11 mouse cellular contexts compared by ENCODE assay signal in genomic region chr13:15298457-15298856, GRCm38 (mm10).
DNase-seq lines count a peak whose midpoint lies in the region; ATAC-seq and TF ChIP-seq lines count a peak whose summit lies in the region.
"Had no signal": no experiment of that assay in that cellular context is flagged by ENCODE, and none has a peak within 500 bp of the region (broad histone marks: within the 10 kb centered on the region; RNA-seq: fewer than 3 reads in every experiment).

No protein-coding gene starts in this region.

- H3K4me3 ChIP-seq in heart, embryonic 10.5 days, result no peak overlapping the region
- no peak overlapping the region for H3K4me3 ChIP-seq in midbrain, postnatal 0 days (ENCODE audit: low read depth, low read length)
- no peak overlapping the region for H3K4me3 ChIP-seq in midbrain, embryonic 16.5 days (ENCODE audit: low read depth, low read length)
- no peak overlapping the region for H3K4me3 ChIP-seq in neural tube, embryonic 15.5 days (replicated peaks)
- H3K4me3 ChIP-seq: liver, embryonic 15.5 days had no signal

- intact Hi-C loops in heart, postnatal 14 days (cut with DNase I), result no loop called here

- H3K27me3 ChIP-seq in heart, embryonic 10.5 days (ENCODE audit: insufficient read depth, poor library complexity, severe bottlenecking), result no peaks in the 10 kb centered on the region
- H3K27me3 ChIP-seq in midbrain, postnatal 0 days (ENCODE audit: insufficient read depth, low read length), result no peaks in the 10 kb centered on the region
- H3K27me3 ChIP-seq in midbrain, embryonic 16.5 days (ENCODE audit: control insufficient read depth, insufficient read depth, low read depth, low read length), result no peaks in the 10 kb centered on the region
- no peaks in the 10 kb centered on the region for H3K27me3 ChIP-seq in neural tube, embryonic 15.5 days (replicated peaks)
- H3K27me3 ChIP-seq: liver, embryonic 15.5 days had no signal

- DNase-seq in heart, adult 8-10 months (ENCODE audit: low spot score), result peak; percentile 68
- no peak for DNase-seq in heart, embryonic 10.5 days (ENCODE audit: low spot score)
- DNase-seq in midbrain, postnatal 0 days (ENCODE audit: low spot score), result peak; percentile 36
- DNase-seq in heart, postnatal 14 days, result peak; percentile 16 to 35
- DNase-seq in ovary, adult 18-20 months (ENCODE audit: low spot score), result no peak
- DNase-seq: adrenal gland, adult 2 months; cerebellum, adult 18-20 months; forebrain, postnatal 0 days had no signal

- 81% methylated on average over 2 of the region's 2 CpGs for WGBS in heart, embryonic 10.5 days
- WGBS in midbrain, postnatal 0 days, result 95% methylated on average over 2 of the region's 2 CpGs
- 91% methylated on average over 2 of the region's 2 CpGs for WGBS in midbrain, embryonic 16.5 days
- WGBS in neural tube, embryonic 15.5 days, result 81% methylated on average over 2 of the region's 2 CpGs

- H3K4me1 ChIP-seq in heart, embryonic 10.5 days, result no peaks in the 10 kb centered on the region
- H3K4me1 ChIP-seq in midbrain, postnatal 0 days (ENCODE audit: insufficient read depth, low read length), result no peaks in the 10 kb centered on the region
- no peaks in the 10 kb centered on the region for H3K4me1 ChIP-seq in midbrain, embryonic 16.5 days (ENCODE audit: control insufficient read depth, insufficient read depth, low read length)
- no peaks in the 10 kb centered on the region for H3K4me1 ChIP-seq in neural tube, embryonic 15.5 days
- H3K4me1 ChIP-seq: liver, embryonic 15.5 days had no signal

- no peak for TF ChIP-seq CTCF in midbrain, postnatal 0 days (IDR thresholded peaks at IDR 0.05)

- no peaks in the 10 kb centered on the region for H3K9me3 ChIP-seq in heart, embryonic 10.5 days
- no peaks in the 10 kb centered on the region for H3K9me3 ChIP-seq in midbrain, postnatal 0 days (ENCODE audit: low read length)
- H3K9me3 ChIP-seq in midbrain, embryonic 16.5 days (replicated peaks; ENCODE audit: control insufficient read depth, low read length, poor library complexity, severe bottlenecking), result no peaks in the 10 kb centered on the region
- no peaks in the 10 kb centered on the region for H3K9me3 ChIP-seq in neural tube, embryonic 15.5 days (replicated peaks)
- H3K9me3 ChIP-seq: liver, embryonic 15.5 days had no signal

- H3K4me2 ChIP-seq in midbrain, postnatal 0 days (ENCODE audit: low read depth, low read length, poor library complexity, severe bottlenecking), result no peak overlapping the region
- H3K4me2 ChIP-seq in midbrain, embryonic 16.5 days (ENCODE audit: low read length), result no peak overlapping the region
- H3K4me2 ChIP-seq in neural tube, embryonic 15.5 days, result no peak overlapping the region
- H3K4me2 ChIP-seq: liver, embryonic 15.5 days had no signal

- ATAC-seq in midbrain, postnatal 0 days (ENCODE audit: low FRiP score), result no peak
- ATAC-seq in midbrain, embryonic 16.5 days, result no peak
- no peak for ATAC-seq in neural tube, embryonic 15.5 days (ENCODE audit: low FRiP score)
- ATAC-seq: forebrain, postnatal 0 days had no signal

- H3K27ac ChIP-seq in heart, embryonic 10.5 days, result no peak overlapping the region
- H3K27ac ChIP-seq in midbrain, postnatal 0 days (ENCODE audit: low read depth, low read length), result no peak overlapping the region
- no peak overlapping the region for H3K27ac ChIP-seq in midbrain, embryonic 16.5 days (ENCODE audit: low read length)
- H3K27ac ChIP-seq in neural tube, embryonic 15.5 days (replicated peaks), result no peak overlapping the region
- H3K27ac ChIP-seq: liver, embryonic 15.5 days had no signal

- no peak overlapping the region for H3K9ac ChIP-seq in midbrain, postnatal 0 days (replicated peaks; ENCODE audit: low read length, poor library complexity, severe bottlenecking)
- no peak overlapping the region for H3K9ac ChIP-seq in midbrain, embryonic 16.5 days (ENCODE audit: low read depth, low read length)
- H3K9ac ChIP-seq in neural tube, embryonic 15.5 days (replicated peaks), result no peak overlapping the region
- H3K9ac ChIP-seq: forebrain, postnatal 0 days; liver, embryonic 15.5 days had no signal

- H3K36me3 ChIP-seq in heart, embryonic 10.5 days, result no peaks in the 10 kb centered on the region
- no peaks in the 10 kb centered on the region for H3K36me3 ChIP-seq in midbrain, postnatal 0 days (ENCODE audit: insufficient read depth, low read length)
- no peaks in the 10 kb centered on the region for H3K36me3 ChIP-seq in midbrain, embryonic 16.5 days (ENCODE audit: control insufficient read depth, insufficient read depth, low read length)
- H3K36me3 ChIP-seq in neural tube, embryonic 15.5 days, result no peaks in the 10 kb centered on the region
- H3K36me3 ChIP-seq: liver, embryonic 15.5 days had no signal

Comparison
In these comparisons a context has a peak if more than half of its experiments do, and no peak if none do; other contexts are left out.
1. DNase-seq: peak in heart, adult 8-10 months (single experiment), midbrain, postnatal 0 days (single experiment) and heart, postnatal 14 days (2 of 2); none in heart, embryonic 10.5 days (single experiment) and ovary, adult 18-20 months (single experiment).